Mouse (Mus musculus) brain, adult 10 weeks (tissue): Measurements from ENCODE around the gene Mup21. TPM values are rescaled to one million over a fixed set of nuclear protein-coding genes. Genes with fewer than 3 reads are reported as not detected.

Experiments used
- polyA plus RNA-seq: library from polyadenylated mRNA; stranded (reverse); fragments of 350-450 nt; fragmentation: Illumina TruSeq; extraction: RNeasy Lipid Tissue Mini Kit (QIAGEN cat#74804); gene quantifications from one replicate; pipeline ENCODE4 v1.2.3, GENCODE M21; 2015; ENCODE audit warnings: low read depth, low replicate concordance

Mup21 gene
- polyA plus RNA-seq: not detected

GRCm38 (mm10) chr4:62150811-62151210, at the start of gene Mup21:
Mup21 (minus strand) TSS chr4:62150863.

Other genes with a start within 250 kb of the Mup21 start
- gene Mup20, start 96.7 kb downstream of the Mup21 start, polyA plus RNA-seq: 0.54 TPM
- 1.8 TPM for gene Mup3, start 63.5 kb downstream of the Mup21 start, polyA plus RNA-seq
- 18.6 TPM for gene Zfp37, start 80.2 kb upstream of the Mup21 start, polyA plus RNA-seq
- 13.5 TPM for gene Slc31a2, start 111.7 kb upstream of the Mup21 start, polyA plus RNA-seq
- 21.4 TPM for gene Fkbp15, start 209.7 kb upstream of the Mup21 start, polyA plus RNA-seq
- gene Slc31a1, start 209.9 kb upstream of the Mup21 start, polyA plus RNA-seq: 19.1 TPM